Mouse (Mus musculus): Measurements from ENCODE around the gene Men1. TPM values are rescaled to one million over a fixed set of nuclear protein-coding genes. Genes with fewer than 3 reads are reported as not detected.

Men1 gene
- polyA plus RNA-seq, 1 experiment from 2014 or later = 71.4 TPM

DNA sequence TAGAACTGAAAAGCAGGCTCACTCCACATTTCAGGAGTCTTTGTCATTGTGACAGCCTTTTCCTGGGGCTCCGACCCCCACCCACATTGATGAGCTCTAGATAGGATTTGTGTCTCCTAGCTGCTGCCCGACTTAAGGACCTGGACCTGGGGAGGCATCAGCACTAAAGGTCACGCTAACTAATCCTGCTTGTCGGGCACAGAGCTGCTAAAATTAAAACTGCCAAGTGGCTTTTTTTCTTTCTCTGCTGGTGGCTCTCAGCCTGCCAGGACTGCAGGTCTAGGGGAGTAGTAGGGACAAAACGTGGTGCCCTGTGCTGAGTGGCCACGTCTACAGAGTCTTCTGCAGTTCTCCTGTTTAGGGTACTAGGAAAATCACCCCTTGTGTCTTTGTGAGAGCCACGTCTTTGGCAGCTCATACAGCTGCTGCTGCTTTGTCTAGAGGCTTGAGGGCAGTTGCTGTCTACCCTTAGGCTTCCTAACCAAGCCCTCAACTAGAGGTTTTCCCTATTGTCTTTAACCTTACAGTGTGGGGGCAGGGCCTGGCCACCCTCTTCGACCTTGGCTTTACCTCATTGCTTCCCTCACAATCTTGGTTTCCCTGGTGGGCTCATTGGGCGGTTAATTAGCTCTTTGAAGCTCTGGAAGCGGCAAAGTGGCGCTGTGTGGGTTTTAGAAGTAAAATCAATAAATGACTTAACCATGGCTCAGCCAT, 42.7 kb downstream of the Men1 start:
- no peaks in the 10 kb centered on the region for H3K4me1 ChIP-seq (ENCODE audit: control insufficient read depth, insufficient read depth, low read length)
- no peaks in the 10 kb centered on the region for H3K9me3 ChIP-seq (replicated peaks; ENCODE audit: control insufficient read depth, low read length, poor library complexity, severe bottlenecking)
- WGBS = 47% methylated on average over 11 of the region's 11 CpGs
- no peak overlapping the region for H3K27ac ChIP-seq (ENCODE audit: low read length)
- no peak for ATAC-seq
- H3K9ac ChIP-seq (ENCODE audit: low read depth, low read length) = no peak overlapping the region
- peaks cover 48% of the 10 kb centered on the region for H3K36me3 ChIP-seq (ENCODE audit: control insufficient read depth, insufficient read depth, low read length)
- no peak overlapping the region for H3K4me3 ChIP-seq (ENCODE audit: low read depth, low read length)
- H3K27me3 ChIP-seq (ENCODE audit: control insufficient read depth, insufficient read depth, low read depth, low read length) = no peaks in the 10 kb centered on the region
- H3K4me2 ChIP-seq (ENCODE audit: low read length) = no peak overlapping the region

DNA sequence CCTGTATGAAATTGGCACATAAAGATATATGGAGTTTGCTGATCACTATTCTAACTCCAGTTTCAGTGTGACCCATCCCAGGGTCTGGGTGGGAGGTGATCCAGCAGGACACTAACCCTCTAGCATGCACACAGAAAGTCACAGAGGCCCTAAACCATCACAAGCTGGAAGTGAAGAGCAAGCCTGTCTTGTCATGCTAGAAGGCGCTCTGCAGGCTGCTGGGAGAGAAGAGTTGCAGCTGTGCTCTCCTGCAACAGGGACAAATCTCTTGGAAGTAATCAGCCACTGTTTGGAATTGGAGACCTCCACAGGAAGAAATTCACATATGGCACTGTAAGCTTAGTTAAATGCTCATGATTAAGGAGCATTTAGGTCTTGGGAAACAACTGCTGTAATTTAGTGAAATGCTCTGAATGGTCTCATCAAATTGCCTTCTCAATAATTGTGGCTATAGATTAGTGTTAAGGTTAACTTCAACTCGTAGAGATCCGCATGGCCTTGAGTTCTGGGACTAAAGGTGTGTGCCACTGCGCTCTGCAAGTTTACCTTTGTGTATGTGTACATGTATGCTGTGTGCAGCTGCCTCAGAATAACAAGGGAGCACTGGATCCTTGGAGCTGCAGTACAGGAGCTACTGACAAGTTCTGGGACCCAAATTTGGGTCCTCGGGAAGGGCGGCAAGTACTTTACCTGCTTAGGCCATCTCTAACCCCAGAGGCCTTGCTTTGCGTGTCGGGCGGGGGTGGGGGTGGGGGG, 45.8 kb downstream of the Men1 start:
- H3K4me1 ChIP-seq (ENCODE audit: control insufficient read depth, insufficient read depth, low read length) = no peaks in the 10 kb centered on the region; the same call in 1 of the 2 replicates
- WGBS = 96% methylated on average over 9 of the region's 9 CpGs
- H3K27ac ChIP-seq (ENCODE audit: low read length) = no peak overlapping the region
- peaks cover 23% of the 10 kb centered on the region for H3K36me3 ChIP-seq (ENCODE audit: control insufficient read depth, insufficient read depth, low read length)
- no peak for ATAC-seq
- H3K4me2 ChIP-seq (ENCODE audit: low read length) = no peak overlapping the region
- no peak overlapping the region for H3K4me3 ChIP-seq (ENCODE audit: low read depth, low read length)
- no peaks in the 10 kb centered on the region for H3K27me3 ChIP-seq (ENCODE audit: control insufficient read depth, insufficient read depth, low read depth, low read length)
- H3K9me3 ChIP-seq (replicated peaks; ENCODE audit: control insufficient read depth, low read length, poor library complexity, severe bottlenecking) = no peaks in the 10 kb centered on the region
- no peak overlapping the region for H3K9ac ChIP-seq (ENCODE audit: low read depth, low read length)

DNA sequence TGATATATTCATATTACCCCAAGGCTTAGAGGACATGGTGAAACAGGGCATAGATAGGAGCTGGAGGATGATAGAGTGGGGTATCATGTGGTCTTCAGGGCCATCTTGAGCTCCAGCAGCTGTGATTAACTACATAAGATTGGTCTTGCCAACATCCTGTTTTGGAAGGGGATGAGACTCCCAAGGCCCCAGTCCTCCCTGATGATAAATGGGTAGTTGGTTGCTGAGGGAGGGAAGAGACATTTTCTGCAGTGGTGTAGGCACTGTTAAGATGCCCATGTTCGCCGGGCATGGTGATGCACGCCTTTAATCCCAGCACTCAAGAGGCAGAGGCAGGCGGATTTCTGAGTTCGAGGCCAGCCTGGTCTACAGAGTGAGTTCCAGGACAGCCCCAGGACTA, 46.5 kb downstream of the Men1 start:
- 93% methylated on average over 5 of the region's 5 CpGs for WGBS
- no peak overlapping the region for H3K9ac ChIP-seq (ENCODE audit: low read depth, low read length)

DNA sequence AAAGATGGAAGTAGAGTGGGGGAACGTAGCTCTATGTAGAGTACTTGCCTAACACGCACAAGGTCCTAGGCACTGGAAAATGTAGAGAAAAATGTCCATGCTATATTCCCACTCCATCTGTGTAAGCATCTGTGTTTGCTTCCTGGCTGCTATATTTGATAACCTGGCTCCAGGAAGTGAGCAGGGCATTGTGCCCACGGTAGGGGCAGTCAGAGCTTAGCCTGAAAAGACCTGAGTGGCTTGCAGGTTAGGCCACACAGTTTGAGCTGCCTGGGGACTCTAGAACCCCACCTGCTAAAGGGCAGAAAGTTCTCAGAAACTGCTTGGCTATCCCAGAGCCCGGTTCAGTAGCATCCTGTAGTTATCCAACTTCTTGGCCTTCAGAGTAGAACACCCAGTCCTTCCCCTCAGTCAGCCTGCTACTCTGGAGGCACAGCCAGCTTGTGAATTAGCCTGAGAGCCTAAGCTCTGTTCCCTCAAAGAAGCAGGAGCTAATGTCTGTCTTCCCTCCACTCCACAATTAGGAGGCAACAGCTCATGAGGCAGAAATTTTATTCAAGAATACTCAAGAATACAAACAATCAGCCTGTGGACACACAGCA, 47.6 kb downstream of the Men1 start:
- no peaks in the 10 kb centered on the region; the same call in 1 of the 2 replicates for H3K4me1 ChIP-seq (ENCODE audit: control insufficient read depth, insufficient read depth, low read length)
- H3K9ac ChIP-seq (ENCODE audit: low read depth, low read length) = no peak overlapping the region
- H3K4me3 ChIP-seq (ENCODE audit: low read depth, low read length) = no peak overlapping the region
- H3K9me3 ChIP-seq (replicated peaks; ENCODE audit: control insufficient read depth, low read length, poor library complexity, severe bottlenecking) = no peaks in the 10 kb centered on the region
- H3K27me3 ChIP-seq (ENCODE audit: control insufficient read depth, insufficient read depth, low read depth, low read length) = no peaks in the 10 kb centered on the region
- ATAC-seq = no peak
- H3K4me2 ChIP-seq (ENCODE audit: low read length) = no peak overlapping the region
- 82% methylated on average over 4 of the region's 4 CpGs for WGBS
- no peak overlapping the region for H3K27ac ChIP-seq (ENCODE audit: low read length)
- 0 out of 2 replicates have a peak, but pooled peaks cover 5% of the 10 kb centered on the region for H3K36me3 ChIP-seq (ENCODE audit: control insufficient read depth, insufficient read depth, low read length)

More for the DNA sequence above, 46.5 kb downstream of the Men1 start:
- no peaks in the 10 kb centered on the region; the same call in 1 of the 2 replicates for H3K4me1 ChIP-seq (ENCODE audit: control insufficient read depth, insufficient read depth, low read length)
- H3K9me3 ChIP-seq (replicated peaks; ENCODE audit: control insufficient read depth, low read length, poor library complexity, severe bottlenecking) = no peaks in the 10 kb centered on the region
- no peak overlapping the region for H3K27ac ChIP-seq (ENCODE audit: low read length)
- H3K4me2 ChIP-seq (ENCODE audit: low read length) = no peak overlapping the region
- H3K4me3 ChIP-seq (ENCODE audit: low read depth, low read length) = no peak overlapping the region
- H3K36me3 ChIP-seq (ENCODE audit: control insufficient read depth, insufficient read depth, low read length) = peaks cover 17% of the 10 kb centered on the region
- H3K27me3 ChIP-seq (ENCODE audit: control insufficient read depth, insufficient read depth, low read depth, low read length) = no peaks in the 10 kb centered on the region
- no peak for ATAC-seq

GRCm38 (mm10) chr19:6383470-6383869, 48.7 kb downstream of the Men1 start:
- Histone ChIP-seq H3K4me3 (ENCODE audit: low read depth, low read length) (no peak overlapping the region), H3K4me2 (ENCODE audit: low read length) (no peak overlapping the region), H3K36me3 (ENCODE audit: control insufficient read depth, insufficient read depth, low read length) (no peaks in the 10 kb centered on the region), H3K4me1 (ENCODE audit: control insufficient read depth, insufficient read depth, low read length) (no peaks in the 10 kb centered on the region; the same call in 1 of the 2 replicates), H3K27me3 (ENCODE audit: control insufficient read depth, insufficient read depth, low read depth, low read length) (no peaks in the 10 kb centered on the region), H3K9ac (ENCODE audit: low read depth, low read length) (no peak overlapping the region), H3K27ac (ENCODE audit: low read length) (no peak overlapping the region), H3K9me3 (replicated peaks; ENCODE audit: control insufficient read depth, low read length, poor library complexity, severe bottlenecking) (no peaks in the 10 kb centered on the region)
- ATAC-seq = no peak
- 42% methylated on average over 5 of the region's 5 CpGs for WGBS

DNA sequence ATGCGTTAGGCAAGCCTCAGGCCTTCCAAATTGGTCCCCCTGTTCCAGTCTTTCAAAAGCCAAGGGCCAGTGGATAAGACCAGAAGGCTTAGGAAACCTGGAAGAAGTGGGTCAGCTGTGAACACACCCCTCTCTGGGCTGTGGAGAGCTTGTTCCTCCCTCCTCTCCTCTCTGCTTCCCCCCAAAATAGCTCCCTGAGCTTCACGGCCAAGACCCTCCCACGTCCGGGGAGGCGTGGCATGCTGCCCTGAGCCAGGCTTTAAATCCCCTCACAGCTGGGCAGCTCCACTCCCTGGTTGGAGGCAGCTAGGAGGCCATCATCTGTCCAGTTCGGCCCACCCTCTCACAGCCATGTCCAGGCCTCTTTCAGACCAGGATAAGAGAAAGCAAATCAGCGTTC, 49.3 kb downstream of the Men1 start, which contains the start of gene Pygm:
Pygm (plus strand) TSS at position 272 of the 400 bp plus-strand sequence.
- Histone ChIP-seq H3K9me3 (replicated peaks; ENCODE audit: control insufficient read depth, low read length, poor library complexity, severe bottlenecking) (no peaks in the 10 kb centered on the region), H3K4me2 (ENCODE audit: low read length) (no peak within 1 kb of the TSS)

DNA sequence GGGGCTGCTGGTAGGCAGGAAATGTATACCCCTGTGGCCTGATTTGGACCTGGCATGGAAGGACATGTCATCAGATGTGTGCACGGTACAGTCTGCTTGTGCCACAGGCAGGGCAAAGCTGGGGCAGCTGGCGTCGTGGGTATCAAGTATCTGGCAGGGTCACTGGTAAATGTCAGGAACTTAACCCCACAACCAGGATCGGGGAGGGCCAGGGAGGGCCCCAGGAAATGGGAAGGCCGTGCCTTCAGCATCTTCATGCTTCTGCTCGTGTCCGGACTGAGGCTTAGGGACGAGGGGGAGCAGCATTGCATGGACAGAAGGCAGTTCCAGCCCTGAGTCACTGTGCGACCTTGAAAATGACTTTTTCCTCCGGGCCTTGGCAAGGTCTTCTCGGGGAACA, 50.2 kb downstream of the Men1 start:
- no peak overlapping the region for H3K4me2 ChIP-seq (ENCODE audit: low read length)
- 87% methylated on average over 11 of the region's 11 CpGs for WGBS

More for the DNA sequence above, 49.3 kb downstream of the Men1 start, which contains the start of gene Pygm:
- Histone ChIP-seq H3K4me3 (ENCODE audit: low read depth, low read length) (no peak within 1 kb of the TSS), H3K36me3 (ENCODE audit: control insufficient read depth, insufficient read depth, low read length) (no peaks in the 10 kb centered on the region), H3K4me1 (ENCODE audit: control insufficient read depth, insufficient read depth, low read length) (no peaks in the 10 kb centered on the region; the same call in 1 of the 2 replicates), H3K27me3 (ENCODE audit: control insufficient read depth, insufficient read depth, low read depth, low read length) (no peaks in the 10 kb centered on the region), H3K27ac (ENCODE audit: low read length) (no peak within 1 kb of the TSS), H3K9ac (ENCODE audit: low read depth, low read length) (no peak within 1 kb of the TSS; the same call in 1 of the 2 replicates)
- 10% methylated on average over 7 of the region's 7 CpGs for WGBS
- no peak for ATAC-seq

GRCm38 (mm10) chr19:6385419-6385818, 50.6 kb downstream of the Men1 start:
- no peak overlapping the region for H3K4me2 ChIP-seq (ENCODE audit: low read length)
- H3K4me3 ChIP-seq (ENCODE audit: low read depth, low read length) = no peak overlapping the region
- no peak for ATAC-seq
- no peak overlapping the region for H3K9ac ChIP-seq (ENCODE audit: low read depth, low read length)
- no peaks in the 10 kb centered on the region for H3K27me3 ChIP-seq (ENCODE audit: control insufficient read depth, insufficient read depth, low read depth, low read length)
- no peaks in the 10 kb centered on the region for H3K9me3 ChIP-seq (replicated peaks; ENCODE audit: control insufficient read depth, low read length, poor library complexity, severe bottlenecking)
- no peak overlapping the region for H3K27ac ChIP-seq (ENCODE audit: low read length)
- no peaks in the 10 kb centered on the region for H3K36me3 ChIP-seq (ENCODE audit: control insufficient read depth, insufficient read depth, low read length)
- H3K4me1 ChIP-seq (ENCODE audit: control insufficient read depth, insufficient read depth, low read length) = peaks cover 8% of the 10 kb centered on the region
- 83% methylated on average over 5 of the region's 5 CpGs for WGBS

More for the DNA sequence above, 50.2 kb downstream of the Men1 start:
- Histone ChIP-seq H3K9me3 (replicated peaks; ENCODE audit: control insufficient read depth, low read length, poor library complexity, severe bottlenecking) (no peaks in the 10 kb centered on the region), H3K27me3 (ENCODE audit: control insufficient read depth, insufficient read depth, low read depth, low read length) (no peaks in the 10 kb centered on the region), H3K4me1 (ENCODE audit: control insufficient read depth, insufficient read depth, low read length) (peaks cover 7% of the 10 kb centered on the region), H3K36me3 (ENCODE audit: control insufficient read depth, insufficient read depth, low read length) (no peaks in the 10 kb centered on the region), H3K4me3 (ENCODE audit: low read depth, low read length) (no peak overlapping the region), H3K27ac (ENCODE audit: low read length) (no peak overlapping the region), H3K9ac (ENCODE audit: low read depth, low read length) (no peak overlapping the region)
- no peak for ATAC-seq
